In genomic region chr15:97914331-97914747, GRCm38 (mm10) we compare ENCODE assay signal across 8 mouse cellular contexts. TPM values are rescaled to one million over a fixed set of nuclear protein-coding genes. Genes with fewer than 3 reads are reported as not detected.
DNase-seq lines count a peak whose midpoint lies in the region; TF ChIP-seq lines count a peak whose summit lies in the region.

No protein-coding gene starts in this region.

- TF ChIP-seq POLR2A in heart, adult 2 months (IDR thresholded peaks at IDR 0.05; ENCODE audit: insufficient read depth, low read depth, low read length) = no peak

- H3K36me3 ChIP-seq in heart, adult 2 months (ENCODE audit: control insufficient read depth, insufficient read depth, low read length) = no peaks in the 10 kb centered on the region

- peaks cover 3% of the 10 kb centered on the region for H3K4me1 ChIP-seq in heart, adult 2 months (ENCODE audit: control insufficient read depth, insufficient read depth, low read length)

- H3K9ac ChIP-seq in heart, adult 2 months (ENCODE audit: low read depth, low read length) = no peak overlapping the region

- no peak for TF ChIP-seq CTCF in heart, adult 2 months (IDR thresholded peaks at IDR 0.05)

- intact Hi-C loops in heart, adult 2 months (cut with DNase I) = no loop called here

- H3K79me2 ChIP-seq in heart, adult 2 months (replicated peaks; ENCODE audit: control insufficient read depth, insufficient read depth, low read length) = no peaks in the 10 kb centered on the region

- H3K27me3 ChIP-seq in heart, adult 2 months (ENCODE audit: control insufficient read depth, insufficient read depth, low read length) = no peaks in the 10 kb centered on the region

- WGBS in heart, adult 2 months = 5% methylated on average over 9 of the region's 9 CpGs

- no peak for TF ChIP-seq EP300 in heart, adult 2 months (IDR thresholded peaks at IDR 0.05; ENCODE audit: insufficient read depth, low read depth, low read length)

- no peak overlapping the region for H3K27ac ChIP-seq in heart, adult 2 months

- peak; percentile 44 for DNase-seq in adrenal gland, adult 2 months
- no peak for DNase-seq in adrenal gland, adult 8-10 months
- peak; percentile 87 for DNase-seq in adipocyte (ENCODE audit: low spot score)
- peak; percentile 35 to 52 for DNase-seq in heart, adult 2 months
- DNase-seq in kidney, postnatal 14 days = peak; percentile 75
- DNase-seq in yolk sac, embryonic 10.5 days (ENCODE audit: low spot score) = peak; percentile 42
- no peak for DNase-seq in urinary bladder, postnatal 10 days (ENCODE audit: low spot score)
- no peak for DNase-seq in layer of hippocampus, postnatal 14 days (ENCODE audit: low spot score in 2 of 2)

- no peak overlapping the region for H3K4me3 ChIP-seq in heart, adult 2 months

RNA-seq across cellular contexts. Expression of gene Vdr, which starts 3.9 kb away (rescaled TPM):
- total RNA-seq in adrenal gland, adult 2 months (2021) = 10 to 100 TPM in 1 of 2 experiments, 1 to 10 TPM in 1; 6.6 to 17.1 TPM
- polyA plus RNA-seq in adrenal gland, adult 2 months (2012; rRNA removed) = 2.7 and 5.8 TPM in 2 replicates
- 10 to 100 TPM in 2 of 4 experiments, 1 to 10 TPM in 2; 5.2 to 26.1 (median 16.0) TPM for total RNA-seq in adrenal gland, adult 8-10 months (2022)
- 1 to 10 TPM; 1.1 to 2.0 TPM for total RNA-seq in heart, adult 2 months (2021)
- 2.3 and 2.7 TPM in 2 replicates for polyA plus RNA-seq in heart, adult 2 months (2012; rRNA removed)
- total RNA-seq in layer of hippocampus, postnatal 14 days (2021) = under 1 TPM in 1 of 2 experiments, not detected in 1; 0.43 TPM

RNA-seq across cellular contexts. Expression of gene Tmem106c, which starts 49.7 kb away (rescaled TPM):
- 10 to 100 TPM; 51.5 to 54.2 TPM for total RNA-seq in adrenal gland, adult 2 months (2021)
- 44.4 and 45.4 TPM in 2 replicates for polyA plus RNA-seq in adrenal gland, adult 2 months (2012; rRNA removed)
- total RNA-seq in adrenal gland, adult 8-10 months (2022) = 10 to 100 TPM; 69.3 to 87.1 (median 77.0) TPM
- 10 to 100 TPM; 10.2 to 11.1 TPM for total RNA-seq in heart, adult 2 months (2021)
- 21.9 and 37.0 TPM in 2 replicates for polyA plus RNA-seq in heart, adult 2 months (2012; rRNA removed)
- total RNA-seq in layer of hippocampus, postnatal 14 days (2021) = 10 to 100 TPM; 19.1 to 22.3 TPM

Comparison
In these comparisons a context has a peak if more than half of its experiments do, and no peak if none do; other contexts are left out.
1. DNase-seq: peak in adrenal gland, adult 2 months (single experiment), adipocyte (single experiment), heart, adult 2 months (2 of 2), kidney, postnatal 14 days (single experiment) and yolk sac, embryonic 10.5 days (single experiment); none in adrenal gland, adult 8-10 months (single experiment), urinary bladder, postnatal 10 days (single experiment) and layer of hippocampus, postnatal 14 days (0 of 2).